Mouse (Mus musculus) liver, embryonic 13.5 days (tissue): Measurements from ENCODE around the gene Stat5a. TPM values are rescaled to one million over a fixed set of nuclear protein-coding genes. Genes with fewer than 3 reads are reported as not detected.

Experiments
- ATAC-seq: fragments of 200-750 bp; cut with Nextera tagmentation; 2 replicates; pipeline ENCODE4 v1.8.0; 2017; ENCODE audit warnings: low read depth, mild to moderate bottlenecking, moderate number of reproducible peaks, moderate library complexity
- DNase-seq: peaks from one replicate; pipeline ENCODE4 v3.0.0; 2022
- H3K27ac ChIP-seq: fragments of 300-500 bp; sonication (generic); 2 replicates; pipeline ENCODE4 v1.5.1; 2015; ENCODE audit warnings: moderate library complexity, mild to moderate bottlenecking, inconsistent platforms
- H3K27me3 ChIP-seq: fragments of 300-500 bp; sonication (generic); 2 replicates; pipeline ENCODE4 v1.6.1; 2015; ENCODE audit warnings: mild to moderate bottlenecking, inconsistent platforms
- H3K36me3 ChIP-seq: fragments of 300-500 bp; sonication (generic); 2 replicates; pipeline ENCODE4 v1.6.1; 2015; ENCODE audit warnings: mild to moderate bottlenecking, inconsistent platforms
- H3K4me1 ChIP-seq: fragments of 300-500 bp; sonication (generic); replicated peaks from 2 replicates; pipeline ENCODE4 v1.6.1; 2015; ENCODE audit warnings: inconsistent platforms
- H3K4me2 ChIP-seq: fragments of 300-500 bp; sonication (generic); 2 replicates; pipeline ENCODE4 v1.6.1; 2015; ENCODE audit warnings: inconsistent platforms, mild to moderate bottlenecking, moderate library complexity
- H3K4me3 ChIP-seq: fragments of 300-500 bp; sonication (generic); replicated peaks from 2 replicates; pipeline ENCODE4 v1.5.1; 2015; ENCODE audit warnings: mild to moderate bottlenecking, inconsistent platforms
- H3K9ac ChIP-seq: fragments of 300-500 bp; sonication (generic); 2 replicates; pipeline ENCODE4 v1.6.1; 2015; ENCODE audit warnings: mild to moderate bottlenecking, inconsistent platforms
- H3K9me3 ChIP-seq: fragments of 300-500 bp; sonication (generic); replicated peaks from 2 replicates; pipeline ENCODE4 v1.6.1; 2016; ENCODE audit warnings: inconsistent platforms
- WGBS: fragments of 180-500 bp; shearing (Covaris S2); methylation state at CpG from one replicate; pipeline ENCODE4 v1.1.7; 2015; ENCODE audit not compliant: insufficient replicate concordance; 5-methylcytosine and 5-hydroxymethylcytosine counted together
- polyA plus RNA-seq: library from polyadenylated mRNA; unstranded; fragments of >200 nt; fragmentation: Nextera tagmentation; extraction: Ambion mirVana; gene quantifications from 2 replicates; pipeline ENCODE4 v1.2.1, GENCODE M21; 2015

Stat5a gene
- polyA plus RNA-seq, 1 experiment from 2014 or later = 11.1 TPM

GRCm38 (mm10) chr11:100848789-100849379 lies 10.3 kb upstream of the Stat5a start:
- Histone ChIP-seq H3K4me1 (peaks cover 58% of the 10 kb centered on the region), H3K36me3 (0 out of 2 replicates have a peak, but pooled peaks cover 2% of the 10 kb centered on the region), H3K9ac (peak overlapping the region; percentile 95), H3K27me3 (peaks cover 20% of the 10 kb centered on the region), H3K4me3 (peak overlapping the region; percentile 92), H3K4me2 (peak overlapping the region; percentile 96), H3K27ac (peak overlapping the region; percentile 90), H3K9me3 (no peaks in the 10 kb centered on the region)
- WGBS = 32% methylated on average over 6 of the region's 6 CpGs
- no peak for DNase-seq
- no peak for ATAC-seq

- Histone ChIP-seq H3K27me3 (peaks cover 26% of the 10 kb centered on the region), H3K9me3 (no peaks in the 10 kb centered on the region), H3K27ac (peak overlapping the region; percentile 90), H3K9ac (peak overlapping the region; percentile 95), H3K4me2 (peak overlapping the region; percentile 96), H3K36me3 (0 out of 2 replicates have a peak, but pooled peaks cover 2% of the 10 kb centered on the region), H3K4me3 (peak overlapping the region; percentile 92), H3K4me1 (peaks cover 63% of the 10 kb centered on the region)
- peak; percentile 35 for DNase-seq
- 3% methylated on average over 13 of the region's 13 CpGs for WGBS
- ATAC-seq = peak; percentile 35
These were observed 9.6 kb upstream of the Stat5a start for GRCm38 (mm10) chr11:100849456-100850037.

DNA sequence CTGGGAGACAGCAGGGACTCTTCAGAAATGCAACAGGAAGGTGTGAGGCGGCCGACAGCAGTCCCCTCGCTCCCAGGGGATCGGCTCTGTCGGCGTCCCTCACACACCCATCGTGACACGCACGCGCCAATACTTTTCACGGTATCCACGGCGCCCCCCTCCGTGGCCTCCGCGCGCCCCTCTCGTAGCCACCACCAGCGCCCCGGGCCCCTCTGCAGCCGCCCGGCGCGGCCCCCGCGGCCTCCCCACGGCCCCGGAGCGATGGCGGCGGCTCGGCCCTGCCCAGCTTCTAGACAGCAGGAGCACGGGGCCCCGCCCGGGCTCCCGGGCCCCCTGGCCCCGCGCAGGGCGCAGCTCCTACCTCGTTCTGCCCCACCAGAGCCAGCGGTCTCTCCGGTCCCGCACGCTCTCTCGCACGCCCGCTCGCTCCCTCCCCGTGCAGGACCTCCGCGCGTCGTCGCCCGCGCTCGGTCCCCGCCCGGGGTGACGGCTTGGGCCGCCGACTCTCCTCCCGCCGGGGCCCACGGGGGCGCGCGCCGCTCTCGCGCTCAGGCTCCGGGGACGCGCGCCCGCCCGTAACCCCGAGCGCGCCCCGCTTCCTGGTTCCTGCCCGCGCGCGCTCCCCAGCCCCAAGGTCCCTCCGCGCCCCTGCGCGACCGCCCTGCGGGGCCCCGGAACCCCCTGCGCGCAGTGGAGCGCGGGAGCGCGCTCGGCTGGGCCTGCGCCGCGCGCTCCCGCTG lies 8.9 kb upstream of the Stat5a start, which contains the start of gene Stat5b:
Stat5b (minus strand) TSS at position 687 of the 740 bp plus-strand sequence.
- under 1% methylated on average over 86 of the region's 104 CpGs for WGBS
- DNase-seq = peak; percentile 66
- H3K36me3 ChIP-seq = 0 out of 2 replicates have a peak, but pooled peaks cover 2% of the 10 kb centered on the region
- ATAC-seq = peak; percentile 82
- H3K9me3 ChIP-seq = no peaks in the 10 kb centered on the region
- H3K9ac ChIP-seq = peak within 1 kb of the TSS; percentile 95
- H3K27me3 ChIP-seq = peaks cover 26% of the 10 kb centered on the region
- peak within 1 kb of the TSS; percentile 90 for H3K27ac ChIP-seq
- H3K4me2 ChIP-seq = peak within 1 kb of the TSS; percentile 96
- peaks cover 60% of the 10 kb centered on the region for H3K4me1 ChIP-seq
- peak within 1 kb of the TSS; percentile 92 for H3K4me3 ChIP-seq

DNA sequence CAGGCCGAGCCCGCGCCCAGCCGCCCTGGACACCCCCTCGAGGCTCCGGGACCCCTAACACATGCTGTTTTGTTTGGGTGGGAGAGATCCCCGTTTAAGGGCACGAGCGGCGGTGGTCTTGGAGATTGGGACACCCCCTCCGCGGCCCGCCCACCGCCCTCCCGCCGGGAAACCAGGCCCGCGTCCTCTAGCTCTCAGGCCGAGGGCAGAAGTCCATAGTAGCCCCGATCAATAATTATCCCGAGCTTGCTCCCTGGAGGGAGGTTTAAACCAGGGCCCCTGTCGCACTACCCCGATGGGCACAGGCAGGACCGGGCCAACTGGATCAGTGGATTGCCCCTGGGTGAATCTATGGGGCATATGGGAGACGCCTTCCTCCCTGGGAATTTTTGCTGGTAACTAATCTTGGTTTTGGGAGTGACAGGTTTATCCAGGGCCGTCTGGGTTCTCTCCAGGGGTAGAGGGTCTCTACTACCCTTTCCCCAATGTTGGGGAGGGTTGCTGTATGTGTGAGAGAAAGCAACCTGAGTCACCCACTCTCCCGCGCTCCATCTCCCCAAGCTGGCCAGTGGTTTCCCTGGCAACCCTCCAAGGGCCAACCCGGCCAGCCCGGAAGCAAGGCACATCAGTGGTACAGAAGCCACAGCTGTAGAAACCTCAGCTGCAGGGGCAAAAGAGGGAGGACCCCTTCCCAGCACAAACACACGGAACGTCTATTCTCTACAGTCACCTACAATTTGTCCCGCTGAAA lies 8.2 kb upstream of the Stat5a start:
- peak; percentile 26 for ATAC-seq
- WGBS = 9% methylated on average over 33 of the region's 33 CpGs
- Histone ChIP-seq H3K27ac (peak overlapping the region; percentile 90), H3K4me3 (peak overlapping the region; percentile 92), H3K9me3 (no peaks in the 10 kb centered on the region), H3K4me2 (peak overlapping the region; percentile 96), H3K4me1 (peaks cover 52% of the 10 kb centered on the region), H3K9ac (peak overlapping the region; percentile 95), H3K36me3 (no peaks in the 10 kb centered on the region), H3K27me3 (peaks cover 29% of the 10 kb centered on the region)
- no peak for DNase-seq

DNA sequence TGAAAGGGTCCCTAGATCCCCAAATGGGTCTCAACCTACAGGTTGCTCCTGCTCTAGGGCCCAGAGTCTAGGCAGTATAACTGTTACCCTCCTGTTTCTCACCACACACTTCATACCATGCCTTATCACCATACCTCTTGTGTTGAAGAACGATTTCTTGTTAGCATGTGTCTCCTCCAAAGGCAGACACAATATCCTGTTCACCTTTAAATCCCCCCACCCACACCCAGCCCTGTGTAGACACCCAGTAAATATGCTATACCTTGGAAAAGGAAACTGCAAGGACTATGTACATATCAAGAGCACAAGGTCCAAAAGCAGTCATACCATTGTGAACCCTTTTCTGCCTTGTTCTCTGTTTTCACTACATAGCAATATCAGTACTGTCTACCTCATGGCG lies 7.1 kb upstream of the Stat5a start:
- H3K9ac ChIP-seq = no peak overlapping the region
- H3K4me1 ChIP-seq = peaks cover 43% of the 10 kb centered on the region
- WGBS = 58% methylated on average over 2 of the region's 2 CpGs
- H3K4me2 ChIP-seq = no peak overlapping the region
- H3K27ac ChIP-seq = peak overlapping the region; percentile 39; the same call in 1 of the 2 replicates
- no peak for DNase-seq
- ATAC-seq = no peak
- no peaks in the 10 kb centered on the region for H3K36me3 ChIP-seq
- no peak overlapping the region for H3K4me3 ChIP-seq
- H3K9me3 ChIP-seq = no peaks in the 10 kb centered on the region
- H3K27me3 ChIP-seq = peaks cover 34% of the 10 kb centered on the region

- Histone ChIP-seq H3K27ac (no peak overlapping the region), H3K4me1 (peaks cover 37% of the 10 kb centered on the region), H3K27me3 (peaks cover 38% of the 10 kb centered on the region), H3K9me3 (no peaks in the 10 kb centered on the region), H3K4me2 (no peak overlapping the region), H3K36me3 (no peaks in the 10 kb centered on the region), H3K9ac (no peak overlapping the region), H3K4me3 (no peak overlapping the region)
- ATAC-seq = no peak
- no peak for DNase-seq
- WGBS = 53% methylated on average over 5 of the region's 5 CpGs
These were observed 6.1 kb upstream of the Stat5a start for GRCm38 (mm10) chr11:100853018-100853417.

DNA sequence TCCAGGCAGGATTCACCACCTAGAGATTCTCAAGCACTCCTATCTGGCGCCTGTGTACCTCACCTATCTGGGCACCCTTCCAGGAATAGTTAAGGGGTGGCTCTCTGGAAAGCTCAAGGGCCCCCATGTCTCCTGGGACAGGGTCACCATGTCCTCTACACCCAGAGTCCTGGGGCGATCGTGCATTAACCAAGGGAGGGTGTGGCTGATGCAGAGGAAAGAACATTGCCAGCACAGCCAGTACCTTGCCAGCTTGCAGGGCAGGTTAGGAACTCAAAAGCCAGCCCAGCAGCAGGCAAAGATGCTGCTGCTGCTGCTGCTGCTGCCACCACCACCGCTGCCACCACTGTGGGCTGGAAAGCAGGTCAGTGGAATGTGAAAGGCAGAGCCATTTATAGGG lies 4.9 kb upstream of the Stat5a start:
- Histone ChIP-seq H3K36me3 (no peaks in the 10 kb centered on the region), H3K9me3 (no peaks in the 10 kb centered on the region), H3K4me1 (peaks cover 35% of the 10 kb centered on the region), H3K27ac (no peak overlapping the region), H3K9ac (no peak overlapping the region), H3K4me2 (no peak overlapping the region), H3K27me3 (peaks cover 44% of the 10 kb centered on the region), H3K4me3 (no peak overlapping the region)
- ATAC-seq = no peak
- DNase-seq = no peak
- 62% methylated on average over 4 of the region's 4 CpGs for WGBS

DNA sequence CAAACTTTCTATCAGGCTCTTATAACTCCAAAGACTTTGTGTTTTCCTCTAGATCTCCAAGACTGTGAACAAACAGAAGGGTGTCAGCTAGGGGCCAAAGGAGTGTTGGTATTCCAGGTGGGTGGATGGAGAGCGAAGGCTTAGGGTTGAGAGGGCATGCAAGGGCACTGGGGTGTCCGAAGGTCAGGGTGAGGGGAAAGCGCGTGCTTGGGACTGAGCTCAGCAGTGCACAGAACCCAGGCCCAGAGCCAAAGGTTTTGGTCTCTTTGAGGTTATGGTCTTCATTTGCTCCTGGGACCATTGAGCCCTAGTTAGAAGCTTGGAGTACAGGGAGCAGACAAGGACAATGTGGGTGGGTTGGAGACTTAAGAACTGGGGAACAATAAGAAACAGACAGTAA lies 4.0 kb upstream of the Stat5a start:
- no peak for DNase-seq
- H3K4me1 ChIP-seq = peaks cover 39% of the 10 kb centered on the region
- no peak overlapping the region for H3K27ac ChIP-seq
- H3K9ac ChIP-seq = no peak overlapping the region
- no peaks in the 10 kb centered on the region for H3K9me3 ChIP-seq
- no peaks in the 10 kb centered on the region for H3K36me3 ChIP-seq
- no peak for ATAC-seq
- no peak overlapping the region for H3K4me3 ChIP-seq
- peaks cover 44% of the 10 kb centered on the region for H3K27me3 ChIP-seq
- WGBS = 81% methylated on average over 4 of the region's 4 CpGs
- H3K4me2 ChIP-seq = no peak overlapping the region

DNA sequence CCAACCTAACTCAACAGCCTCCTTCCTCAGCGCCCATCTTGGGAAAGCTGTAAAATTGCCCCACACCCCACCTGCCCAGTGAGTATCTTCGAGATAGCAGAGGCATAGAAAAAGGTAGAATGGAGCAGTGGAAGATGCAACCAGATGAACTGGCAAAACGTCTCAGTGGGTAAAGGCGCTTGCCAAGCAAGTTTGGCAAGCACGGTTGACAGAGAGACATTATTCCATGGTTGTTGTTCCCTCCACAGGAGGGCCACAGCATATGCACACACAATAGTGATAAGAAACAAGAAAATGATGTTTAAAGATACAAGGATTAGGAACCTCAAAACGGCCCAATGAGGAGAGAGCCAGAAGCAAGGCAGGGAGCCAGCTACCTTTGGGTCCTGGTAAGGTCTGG lies 1.2 kb upstream of the Stat5a start:
- H3K27ac ChIP-seq = no peak overlapping the region
- DNase-seq (no peak), ATAC-seq (no peak)
- H3K4me3 ChIP-seq = no peak overlapping the region
- H3K4me2 ChIP-seq = no peak overlapping the region
- H3K36me3 ChIP-seq = peaks cover 2% of the 10 kb centered on the region; the same call in 1 of the 2 replicates
- H3K27me3 ChIP-seq = peaks cover 30% of the 10 kb centered on the region
- H3K9ac ChIP-seq = no peak overlapping the region
- no peaks in the 10 kb centered on the region for H3K9me3 ChIP-seq
- WGBS = 59% methylated on average over 6 of the region's 6 CpGs
- peaks cover 52% of the 10 kb centered on the region for H3K4me1 ChIP-seq

GRCm38 (mm10) chr11:100859579-100860075 lies 476 bp downstream of the Stat5a start:
- Histone ChIP-seq H3K4me2 (peak overlapping the region; percentile 95), H3K4me3 (peak overlapping the region; percentile 69), H3K27me3 (peaks cover 18% of the 10 kb centered on the region), H3K9me3 (no peaks in the 10 kb centered on the region), H3K9ac (peak overlapping the region; percentile 77; the same call in 1 of the 2 replicates), H3K36me3 (peaks cover 11% of the 10 kb centered on the region; the same call in 1 of the 2 replicates), H3K4me1 (peaks cover 47% of the 10 kb centered on the region), H3K27ac (no peak overlapping the region)
- DNase-seq = no peak
- 45% methylated on average over 6 of the region's 6 CpGs for WGBS
- no peak for ATAC-seq
